Mouse (Mus musculus) limb, embryonic 13.5 days (tissue): ENCODE results near the gene Foxr1. TPM values are rescaled to one million over a fixed set of nuclear protein-coding genes. Genes with fewer than 3 reads are reported as not detected.
"Not testable (repeated sequence)": the region's sequence is repeated elsewhere in the genome, so short reads cannot be mapped to it uniquely, and the experiment has no call there.

Experiments
- ATAC-seq: fragments of 200-750 bp; cut with Nextera tagmentation; 2 replicates; pipeline ENCODE4 v1.8.0; 2017; ENCODE audit warnings: low read depth, moderate number of reproducible peaks, moderate TSS enrichment; ENCODE audit not compliant: low FRiP score
- H3K27ac ChIP-seq: fragments of 300-500 bp; sonication (generic); 2 replicates; pipeline ENCODE4 v1.5.1; 2015; ENCODE audit warnings: inconsistent platforms, mild to moderate bottlenecking, moderate library complexity
- H3K27me3 ChIP-seq: fragments of 300-500 bp; sonication (generic); 2 replicates; pipeline ENCODE4 v1.6.1; 2015; ENCODE audit warnings: mild to moderate bottlenecking, inconsistent platforms
- H3K36me3 ChIP-seq: fragments of 300-500 bp; sonication (generic); 2 replicates; pipeline ENCODE4 v1.6.1; 2015; ENCODE audit warnings: inconsistent platforms, mild to moderate bottlenecking, moderate library complexity
- H3K4me1 ChIP-seq: fragments of 300-500 bp; sonication (generic); 2 replicates; pipeline ENCODE4 v1.6.1; 2015; ENCODE audit warnings: inconsistent platforms
- H3K4me2 ChIP-seq: fragments of 300-500 bp; sonication (generic); replicated peaks from 2 replicates; pipeline ENCODE4 v1.6.1; 2015; ENCODE audit warnings: inconsistent platforms, mild to moderate bottlenecking, moderate library complexity
- H3K4me3 ChIP-seq: fragments of 300-500 bp; sonication (generic); 2 replicates; pipeline ENCODE4 v1.5.1; 2015; ENCODE audit warnings: moderate library complexity, mild to moderate bottlenecking, inconsistent platforms
- H3K9ac ChIP-seq: fragments of 300-500 bp; sonication (generic); 2 replicates; pipeline ENCODE4 v1.6.1; 2015; ENCODE audit warnings: mild to moderate bottlenecking, inconsistent platforms
- H3K9me3 ChIP-seq: fragments of 300-500 bp; sonication (generic); 2 replicates; pipeline ENCODE4 v1.6.1; 2016; ENCODE audit warnings: inconsistent platforms
- WGBS: fragments of 180-500 bp; shearing (Covaris S2); methylation state at CpG from one replicate; pipeline ENCODE4 v1.1.7; 2015; 5-methylcytosine and 5-hydroxymethylcytosine counted together
- polyA plus RNA-seq: library from polyadenylated mRNA; unstranded; fragments of >200 nt; fragmentation: Nextera tagmentation; extraction: Ambion mirVana; gene quantifications from 2 replicates; pipeline ENCODE4 v1.2.1, GENCODE M21; 2015

The Foxr1 gene
- polyA plus RNA-seq, 1 experiment from 2014 or later, result not detected

- 49% methylated on average over 2 of the region's 2 CpGs for WGBS
Measured at GRCm38 (mm10) chr9:44468800-44469199, 27.9 kb upstream of the Foxr1 start.

DNA sequence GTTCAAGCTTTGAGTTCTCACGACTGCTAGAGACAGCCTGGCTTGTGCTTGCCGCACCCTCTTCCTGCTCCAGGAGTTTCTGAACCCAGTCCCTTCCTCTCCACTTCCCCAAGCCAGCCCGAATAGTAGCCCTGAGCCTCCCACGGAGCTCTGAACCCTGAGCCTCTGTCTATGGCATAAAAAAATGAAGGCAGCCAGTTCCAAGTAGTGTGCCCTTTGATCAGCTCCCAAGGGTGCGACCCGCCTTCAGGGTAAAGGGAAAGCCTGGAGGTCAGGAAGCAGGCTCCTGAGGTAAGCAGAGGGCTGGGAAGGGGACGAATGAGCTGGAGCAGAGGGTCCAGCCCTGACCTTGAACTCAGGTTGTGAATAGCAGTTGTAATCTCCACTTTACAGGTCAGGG is 27.3 kb upstream of the Foxr1 start:
- Histone ChIP-seq H3K27ac (no peak overlapping the region), H3K4me3 (no peak overlapping the region), H3K4me2 (no peak overlapping the region), H3K27me3 (no peaks in the 10 kb centered on the region), H3K36me3 (no peaks in the 10 kb centered on the region), H3K9me3 (no peaks in the 10 kb centered on the region), H3K4me1 (no peaks in the 10 kb centered on the region), H3K9ac (no peak overlapping the region)
- 55% methylated on average over 7 of the region's 7 CpGs for WGBS
- no peak for ATAC-seq

More at GRCm38 (mm10) chr9:44468800-44469199, 27.9 kb upstream of the Foxr1 start:
- Histone ChIP-seq H3K4me1 (no peaks in the 10 kb centered on the region), H3K9ac (no peak overlapping the region), H3K9me3 (no peaks in the 10 kb centered on the region), H3K4me2 (no peak overlapping the region), H3K36me3 (no peaks in the 10 kb centered on the region), H3K4me3 (no peak overlapping the region), H3K27me3 (no peaks in the 10 kb centered on the region), H3K27ac (no peak overlapping the region)
- ATAC-seq, result no peak

GRCm38 (mm10) chr9:44461950-44462349 is 21.0 kb upstream of the Foxr1 start:
- Histone ChIP-seq H3K9ac (no peak overlapping the region), H3K4me3 (no peak overlapping the region), H3K27me3 (peaks cover 5% of the 10 kb centered on the region), H3K9me3 (no peaks in the 10 kb centered on the region), H3K27ac (no peak overlapping the region), H3K4me2 (no peak overlapping the region), H3K4me1 (peaks cover 7% of the 10 kb centered on the region; the same call in 1 of the 2 replicates), H3K36me3 (no peaks in the 10 kb centered on the region)
- 81% methylated on average over 5 of the region's 5 CpGs for WGBS
- no peak for ATAC-seq

GRCm38 (mm10) chr9:44457035-44457742 is 16.3 kb upstream of the Foxr1 start:
- Histone ChIP-seq H3K4me3 (no peak overlapping the region), H3K27me3 (peaks cover 26% of the 10 kb centered on the region), H3K27ac (no peak overlapping the region), H3K36me3 (no peaks in the 10 kb centered on the region), H3K9ac (no peak overlapping the region; the same call in 1 of the 2 replicates), H3K9me3 (no peaks in the 10 kb centered on the region), H3K4me2 (no peak overlapping the region; the same call in 1 of the 2 replicates), H3K4me1 (peaks cover 14% of the 10 kb centered on the region)
- peak; percentile 21; the same call in 1 of the 2 replicates for ATAC-seq
- 7% methylated on average over 11 of the region's 11 CpGs for WGBS

DNA sequence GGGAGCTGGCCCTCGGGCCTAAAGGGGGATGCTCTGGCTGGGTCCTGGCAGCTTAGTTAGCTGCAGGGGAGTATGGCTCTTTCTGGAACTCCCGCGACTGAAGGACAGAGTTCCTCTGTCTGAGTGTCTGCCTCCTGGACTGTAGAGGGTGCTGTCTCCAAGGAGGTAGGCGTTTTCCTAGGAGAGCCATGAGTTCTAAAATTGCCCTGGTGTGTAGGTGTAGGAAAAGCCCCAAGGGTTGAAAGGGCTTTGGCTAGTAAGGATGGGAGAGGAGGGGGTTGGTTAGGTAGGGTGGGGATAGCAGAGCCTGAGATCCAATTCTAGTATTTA is 13.9 kb upstream of the Foxr1 start, which contains the start of gene Upk2:
Gene Upk2, minus strand, starts transcription at position 86 of the 330 bp plus-strand sequence.
- Histone ChIP-seq H3K4me3 (no peak within 1 kb of the TSS), H3K4me1 (peaks cover 14% of the 10 kb centered on the region), H3K27me3 (peaks cover 26% of the 10 kb centered on the region), H3K4me2 (peak within 1 kb of the TSS; percentile 41; the same call in 1 of the 2 replicates), H3K9me3 (no peaks in the 10 kb centered on the region), H3K9ac (peak within 1 kb of the TSS; percentile 45; the same call in 1 of the 2 replicates), H3K36me3 (no peaks in the 10 kb centered on the region), H3K27ac (no peak within 1 kb of the TSS)
- WGBS, result 24% methylated on average over 4 of the region's 4 CpGs
- no peak for ATAC-seq

GRCm38 (mm10) chr9:44454132-44454890 is 13.4 kb upstream of the Foxr1 start:
- Histone ChIP-seq H3K9me3 (no peaks in the 10 kb centered on the region), H3K4me3 (no peak overlapping the region), H3K4me1 (peaks cover 14% of the 10 kb centered on the region), H3K9ac (peak overlapping the region; percentile 45; the same call in 1 of the 2 replicates), H3K36me3 (no peaks in the 10 kb centered on the region), H3K27ac (no peak overlapping the region), H3K27me3 (peaks cover 26% of the 10 kb centered on the region), H3K4me2 (peak overlapping the region; percentile 41; the same call in 1 of the 2 replicates)
- ATAC-seq, result peak; percentile 86
- 8% methylated on average over 14 of the region's 14 CpGs for WGBS

- Histone ChIP-seq H3K9ac (no peak overlapping the region), H3K27ac (no peak overlapping the region), H3K9me3 (no peaks in the 10 kb centered on the region), H3K4me3 (no peak overlapping the region), H3K4me2 (no peak overlapping the region), H3K27me3 (peaks cover 17% of the 10 kb centered on the region; the same call in 1 of the 2 replicates), H3K4me1 (peaks cover 6% of the 10 kb centered on the region; the same call in 1 of the 2 replicates), H3K36me3 (no peaks in the 10 kb centered on the region)
- ATAC-seq, result no peak
Measured at GRCm38 (mm10) chr9:44450387-44450786, 9.5 kb upstream of the Foxr1 start.

DNA sequence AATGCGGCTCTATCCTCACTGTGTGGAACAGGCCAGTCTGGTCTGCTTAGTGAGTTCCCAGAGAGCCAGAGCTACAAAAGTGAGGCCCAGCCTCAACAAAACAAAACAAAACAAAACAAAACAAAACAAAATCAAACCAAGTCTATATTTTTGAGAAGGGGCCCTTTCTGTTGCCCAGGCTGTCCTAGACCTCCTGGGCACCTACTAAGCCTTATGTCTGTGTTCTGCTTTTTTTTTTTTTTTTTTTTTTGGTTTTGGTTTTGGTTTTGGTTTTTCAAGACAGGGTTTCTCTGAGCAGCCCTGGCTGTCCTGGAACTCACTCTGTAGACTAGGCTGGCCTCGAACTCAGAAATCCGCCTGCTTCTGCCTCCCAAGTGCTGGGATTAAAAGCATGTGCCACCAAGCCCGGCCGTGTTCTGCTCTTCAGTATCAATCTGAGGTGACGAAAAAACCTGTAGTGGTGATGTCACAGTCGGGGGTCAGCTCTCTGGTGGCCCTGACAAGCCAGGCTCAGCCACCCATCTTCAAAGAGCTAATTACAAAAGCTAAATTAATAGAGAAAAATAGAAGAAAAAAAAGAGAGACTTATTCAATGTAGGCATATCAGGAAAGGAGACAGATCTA is 3.6 kb upstream of the Foxr1 start:
- not testable (repeated sequence) for H3K9me3 ChIP-seq, H3K27ac ChIP-seq, H3K9ac ChIP-seq, ATAC-seq, H3K4me3 ChIP-seq, H3K4me2 ChIP-seq, H3K27me3 ChIP-seq, H3K36me3 ChIP-seq, H3K4me1 ChIP-seq
- 81% methylated on average over 7 of the region's 7 CpGs for WGBS

GRCm38 (mm10) chr9:44435747-44436146 is 5.2 kb downstream of the Foxr1 start:
- Histone ChIP-seq H3K27me3 (no peaks in the 10 kb centered on the region), H3K9me3 (no peaks in the 10 kb centered on the region), H3K27ac (no peak overlapping the region), H3K4me2 (no peak overlapping the region), H3K36me3 (no peaks in the 10 kb centered on the region), H3K9ac (0 out of 2 replicates have a peak overlapping the region, but pooled peaks have one; percentile 9), H3K4me3 (no peak overlapping the region), H3K4me1 (peaks cover 10% of the 10 kb centered on the region)
- ATAC-seq, result no peak
- 78% methylated on average over 6 of the region's 6 CpGs for WGBS

DNA sequence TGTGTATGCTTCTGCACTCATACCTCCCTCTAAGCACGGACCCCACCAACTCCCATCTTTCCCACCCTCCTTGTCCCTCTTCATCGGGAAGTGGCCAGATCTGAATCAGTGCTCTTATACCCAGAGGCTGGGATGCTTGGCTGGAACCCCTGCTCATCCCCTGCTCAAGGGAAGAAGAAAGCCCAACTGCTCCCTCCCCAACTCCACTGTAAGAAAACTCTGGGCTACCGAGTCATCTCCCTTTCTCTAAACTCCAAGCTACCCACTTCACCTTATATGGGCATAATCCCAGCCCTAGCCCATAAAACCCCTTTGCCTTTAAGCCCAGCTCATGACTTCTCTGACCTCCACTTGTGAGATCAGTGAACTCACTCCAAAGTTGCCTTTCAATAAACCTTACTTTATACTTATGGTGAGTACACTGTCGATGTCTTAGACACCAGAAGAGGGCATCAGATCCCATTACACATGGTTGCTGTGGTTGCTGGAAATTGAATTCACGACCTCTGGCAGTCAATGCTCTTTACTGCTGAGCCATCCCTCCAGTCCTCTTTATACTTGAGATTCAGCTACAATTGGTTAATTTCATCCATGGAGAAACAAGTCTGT is 8.3 kb downstream of the Foxr1 start:
- Histone ChIP-seq H3K4me1 (peaks cover 10% of the 10 kb centered on the region), H3K27me3 (no peaks in the 10 kb centered on the region), H3K27ac (no peak overlapping the region), H3K4me2 (no peak overlapping the region), H3K9me3 (no peaks in the 10 kb centered on the region), H3K36me3 (no peaks in the 10 kb centered on the region), H3K9ac (no peak overlapping the region), H3K4me3 (no peak overlapping the region)
- 48% methylated on average over 5 of the region's 5 CpGs for WGBS
- no peak for ATAC-seq

- H3K4me3 ChIP-seq, result no peak overlapping the region
- no peak overlapping the region for H3K4me2 ChIP-seq
- no peak overlapping the region for H3K9ac ChIP-seq
- H3K36me3 ChIP-seq, result no peaks in the 10 kb centered on the region
- H3K9me3 ChIP-seq, result no peaks in the 10 kb centered on the region
- WGBS, result 88% methylated on average over 4 of the region's 4 CpGs
- H3K27ac ChIP-seq, result no peak overlapping the region
- ATAC-seq, result no peak
- no peaks in the 10 kb centered on the region for H3K27me3 ChIP-seq
- peaks cover under 1% of the 10 kb centered on the region; the same call in 1 of the 2 replicates for H3K4me1 ChIP-seq
Measured at GRCm38 (mm10) chr9:44423576-44423975, 17.4 kb downstream of the Foxr1 start.
